8 mouse cellular contexts compared by ENCODE assay signal in genomic region chr5:33220350-33221044, GRCm38 (mm10). TPM values are rescaled to one million over a fixed set of nuclear protein-coding genes. Genes with fewer than 3 reads are reported as not detected.
A peak's percentile ranks its signal among the peaks of the same experiment; 100 is the strongest.
DNase-seq lines count a peak whose midpoint lies in the region; ATAC-seq lines count a peak whose summit lies in the region.

No protein-coding gene starts in this region.

- no peak overlapping the region for H3K4me2 ChIP-seq in hindbrain, embryonic 16.5 days (ENCODE audit: low read length)
- no peak overlapping the region for H3K4me2 ChIP-seq in hindbrain, embryonic 12.5 days (replicated peaks)
- no peak overlapping the region for H3K4me2 ChIP-seq in intestine, embryonic 15.5 days (replicated peaks)

- 0 out of 2 replicates have a peak, but pooled peaks cover 5% of the 10 kb centered on the region for H3K4me1 ChIP-seq in hindbrain, embryonic 16.5 days (ENCODE audit: control insufficient read depth, insufficient read depth, low read depth, low read length)
- H3K4me1 ChIP-seq in hindbrain, embryonic 12.5 days, result peaks cover 28% of the 10 kb centered on the region
- peaks cover 44% of the 10 kb centered on the region for H3K4me1 ChIP-seq in intestine, embryonic 15.5 days (replicated peaks)

- H3K36me3 ChIP-seq in hindbrain, embryonic 16.5 days (ENCODE audit: control insufficient read depth, insufficient read depth, low read length), result no peaks in the 10 kb centered on the region
- H3K36me3 ChIP-seq in hindbrain, embryonic 12.5 days, result no peaks in the 10 kb centered on the region
- no peaks in the 10 kb centered on the region for H3K36me3 ChIP-seq in intestine, embryonic 15.5 days

- peak; percentile 80 for DNase-seq in adipocyte (ENCODE audit: low spot score)
- peak; percentile 52 for DNase-seq in gastrocnemius, postnatal 14 days
- DNase-seq in lung, postnatal 10 days, result peak; percentile 75
- no peak for DNase-seq in thymus, postnatal 4 days
- no peak for DNase-seq in c-Kit-positive CD71-positive TER-119-positive erythroid progenitor cells, embryonic 14.5 days (ENCODE audit: low spot score)

- no peak overlapping the region for H3K9ac ChIP-seq in hindbrain, embryonic 16.5 days (ENCODE audit: low read depth, low read length)
- no peak overlapping the region for H3K9ac ChIP-seq in hindbrain, embryonic 12.5 days
- H3K9ac ChIP-seq in intestine, embryonic 15.5 days, result no peak overlapping the region

- H3K27ac ChIP-seq in hindbrain, embryonic 16.5 days (ENCODE audit: low read depth, low read length), result peak overlapping the region; percentile 2; the same call in 1 of the 2 replicates
- no peak overlapping the region for H3K27ac ChIP-seq in hindbrain, embryonic 12.5 days
- no peak overlapping the region for H3K27ac ChIP-seq in intestine, embryonic 15.5 days

- no peak overlapping the region for H3K4me3 ChIP-seq in hindbrain, embryonic 16.5 days (ENCODE audit: low read length)
- no peak overlapping the region for H3K4me3 ChIP-seq in hindbrain, embryonic 12.5 days
- H3K4me3 ChIP-seq in intestine, embryonic 15.5 days (replicated peaks), result no peak overlapping the region

- H3K27me3 ChIP-seq in hindbrain, embryonic 16.5 days (replicated peaks; ENCODE audit: control insufficient read depth, insufficient read depth, low read length), result no peaks in the 10 kb centered on the region
- H3K27me3 ChIP-seq in hindbrain, embryonic 12.5 days, result no peaks in the 10 kb centered on the region
- H3K27me3 ChIP-seq in intestine, embryonic 15.5 days (replicated peaks), result no peaks in the 10 kb centered on the region

- ATAC-seq in hindbrain, embryonic 16.5 days, result peak; percentile 76; the same call in 1 of the 2 replicates
- ATAC-seq in hindbrain, embryonic 12.5 days (ENCODE audit: low FRiP score), result no peak
- no peak for ATAC-seq in intestine, embryonic 15.5 days

- H3K9me3 ChIP-seq in hindbrain, embryonic 16.5 days (ENCODE audit: control insufficient read depth, low read length), result no peaks in the 10 kb centered on the region
- no peaks in the 10 kb centered on the region for H3K9me3 ChIP-seq in hindbrain, embryonic 12.5 days (replicated peaks)
- no peaks in the 10 kb centered on the region for H3K9me3 ChIP-seq in intestine, embryonic 15.5 days

- intact Hi-C loops in gastrocnemius, postnatal 14 days (cut with DNase I; ENCODE audit: low total_unique reads), result no loop called here

- WGBS in hindbrain, embryonic 16.5 days, result 79% methylated on average over 10 of the region's 10 CpGs
- 81% methylated on average over 10 of the region's 10 CpGs for WGBS in hindbrain, embryonic 12.5 days
- 81% methylated on average over 10 of the region's 10 CpGs for WGBS in intestine, embryonic 15.5 days

RNA-seq across cellular contexts. Expression of gene Spon2, which starts 2.2 kb away (rescaled TPM):
- 4.7 and 6.2 TPM in 2 replicates for polyA plus RNA-seq in hindbrain, embryonic 16.5 days (2015; fragmentation: Nextera tagmentation; extraction: Ambion mirVana)
- polyA plus RNA-seq in hindbrain, embryonic 12.5 days (2016; fragmentation: Nextera tagmentation; extraction: Ambion mirVana), result 3.3 and 3.7 TPM in 2 replicates
- total RNA-seq in gastrocnemius, postnatal 14 days (2021), result 10 to 100 TPM in 1 of 2 experiments, 1 to 10 TPM in 1; 3.5 to 12.3 TPM
- polyA plus RNA-seq in intestine, embryonic 15.5 days (2015; fragmentation: Nextera tagmentation; extraction: Ambion mirVana), result 23.7 and 26.0 TPM in 2 replicates

RNA-seq across cellular contexts. Expression of gene Ctbp1, which starts 54.3 kb away (rescaled TPM):
- polyA plus RNA-seq in hindbrain, embryonic 16.5 days (2015; fragmentation: Nextera tagmentation; extraction: Ambion mirVana), result 402 and 446 TPM in 2 replicates
- polyA plus RNA-seq in hindbrain, embryonic 12.5 days (2016; fragmentation: Nextera tagmentation; extraction: Ambion mirVana), result 508 and 530 TPM in 2 replicates
- 100 to 1,000 TPM; 184 to 200 TPM for total RNA-seq in gastrocnemius, postnatal 14 days (2021)
- 275 and 293 TPM in 2 replicates for polyA plus RNA-seq in intestine, embryonic 15.5 days (2015; fragmentation: Nextera tagmentation; extraction: Ambion mirVana)

Comparison
In these comparisons a context has a peak if more than half of its experiments do, and no peak if none do; other contexts are left out.
1. DNase-seq: peak in adipocyte (single experiment), gastrocnemius, postnatal 14 days (single experiment) and lung, postnatal 10 days (single experiment); none in thymus, postnatal 4 days (single experiment) and c-Kit-positive CD71-positive TER-119-positive erythroid progenitor cells, embryonic 14.5 days (single experiment).